Mouse (Mus musculus) layer of hippocampus, adult 9-11 months (tissue): ENCODE data around the gene Crocc.

Source experiments
- DNase-seq: peaks from one replicate; pipeline ENCODE4 v3.0.0; 2022

Crocc gene

DNA sequence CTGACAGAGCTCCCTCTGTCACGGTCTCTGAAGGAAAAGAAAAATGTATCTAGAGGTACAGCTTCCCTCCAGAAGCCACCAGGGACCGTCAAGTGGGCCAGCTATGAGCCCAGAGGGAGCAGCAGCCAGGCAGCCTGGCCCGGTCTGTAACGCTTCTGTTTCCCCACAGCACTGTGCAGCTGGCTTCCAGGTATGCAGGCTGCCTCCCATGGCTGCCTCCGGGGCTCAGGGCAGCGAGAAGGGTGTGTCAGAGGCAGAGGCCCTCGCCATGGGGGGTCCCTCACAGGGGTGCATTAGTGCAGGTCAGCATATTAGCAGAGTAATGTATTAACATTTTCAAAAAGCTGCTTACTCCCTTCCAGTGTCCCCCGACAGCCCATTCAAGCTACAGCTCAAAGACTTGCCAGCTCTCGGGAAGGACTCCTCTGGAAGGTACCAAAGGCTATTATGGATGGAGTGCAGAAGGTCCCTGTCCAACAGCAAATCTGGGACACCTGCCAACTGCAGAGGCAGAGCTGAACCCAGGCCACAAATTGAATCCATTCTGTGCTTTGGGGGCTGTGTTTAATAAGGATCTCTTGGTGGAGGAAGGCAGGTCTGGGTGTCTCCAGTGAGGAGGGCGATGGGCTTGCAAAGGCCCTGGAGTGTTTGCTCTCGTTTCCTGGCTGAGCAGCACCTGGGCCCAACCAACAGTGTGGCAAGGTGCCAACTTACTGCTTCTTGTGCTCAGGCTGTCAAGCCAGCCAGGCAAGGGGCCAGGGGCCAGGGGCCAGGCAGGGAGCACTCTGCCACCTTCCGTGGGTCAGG, 6.6 kb upstream of the Crocc start:
- no peak for DNase-seq

- DNase-seq = peak; percentile 87
These were observed 4.8 kb upstream of the Crocc start for GRCm38 (mm10) chr4:141065123-141065522.

DNA sequence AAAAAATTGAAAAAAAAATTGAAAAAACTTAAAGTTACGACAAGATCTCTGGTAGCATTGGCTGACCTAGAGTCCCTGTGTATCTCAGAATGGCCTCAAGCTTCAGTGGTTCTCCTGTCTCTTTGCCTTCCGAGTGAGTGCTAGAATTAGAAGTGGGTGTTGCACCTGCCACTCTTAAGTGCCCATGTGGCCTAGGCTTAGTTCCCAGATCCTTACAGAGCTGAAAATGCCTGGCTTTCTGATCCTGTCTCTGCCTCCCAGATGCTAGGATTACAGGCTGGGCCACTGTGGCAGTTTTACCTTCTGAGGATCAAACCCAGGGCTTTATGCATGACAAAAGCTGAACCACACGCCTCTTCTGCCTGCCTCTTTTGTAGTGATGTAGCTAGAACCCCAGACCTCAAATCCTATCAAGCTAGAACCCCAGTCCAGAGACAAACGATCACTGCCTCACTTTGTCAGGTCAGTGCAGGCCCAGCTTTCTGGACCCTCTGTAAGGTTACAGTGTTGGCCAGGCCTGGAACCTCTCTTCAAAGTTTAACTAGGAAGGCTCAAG, 3.8 kb upstream of the Crocc start:
- DNase-seq = no peak

DNA sequence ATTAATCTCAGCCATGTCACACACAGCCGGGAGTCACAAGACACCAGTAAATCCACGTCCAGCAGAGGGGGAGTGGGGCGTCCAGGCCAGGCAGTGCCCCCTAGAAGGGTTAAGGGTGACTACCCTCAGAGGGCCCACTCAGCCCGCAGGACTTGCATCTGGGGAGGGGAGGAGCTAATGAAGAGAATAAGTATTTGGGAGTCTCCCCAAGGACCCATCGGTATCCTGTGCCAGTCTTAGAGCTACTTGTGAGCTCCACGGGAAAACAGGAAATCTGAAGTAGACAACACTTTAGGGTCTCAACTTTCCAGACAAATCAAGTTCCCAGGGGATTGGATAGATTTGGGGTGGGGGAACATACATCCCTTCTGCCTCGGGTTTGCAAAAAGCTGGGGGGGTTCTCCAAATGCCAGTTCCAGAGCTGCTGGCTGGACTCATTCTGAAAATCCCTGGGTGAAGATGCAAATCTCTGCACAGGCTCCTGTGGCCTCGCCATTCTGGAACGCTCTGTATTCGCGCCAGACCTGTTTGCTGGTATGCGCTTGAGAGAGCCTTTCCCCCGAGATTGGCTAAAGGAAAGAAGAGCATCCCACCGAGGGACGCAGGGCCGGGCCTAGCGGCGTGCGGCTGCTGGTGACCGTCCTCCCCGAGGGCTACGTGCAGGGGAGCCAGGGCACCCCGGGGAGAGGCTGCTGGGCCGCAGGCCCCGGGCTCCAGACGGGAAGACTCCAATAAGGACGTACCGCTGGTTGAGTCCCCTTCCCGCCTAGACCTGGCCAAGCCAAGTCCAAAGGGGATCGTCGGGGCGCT, 529 bp downstream of the Crocc start:
- no peak for DNase-seq

- no peak for DNase-seq
These were observed 1.5 kb downstream of the Crocc start for GRCm38 (mm10) chr4:141058835-141059234.

GRCm38 (mm10) chr4:141056970-141057369, 3.4 kb downstream of the Crocc start:
- DNase-seq = no peak

DNA sequence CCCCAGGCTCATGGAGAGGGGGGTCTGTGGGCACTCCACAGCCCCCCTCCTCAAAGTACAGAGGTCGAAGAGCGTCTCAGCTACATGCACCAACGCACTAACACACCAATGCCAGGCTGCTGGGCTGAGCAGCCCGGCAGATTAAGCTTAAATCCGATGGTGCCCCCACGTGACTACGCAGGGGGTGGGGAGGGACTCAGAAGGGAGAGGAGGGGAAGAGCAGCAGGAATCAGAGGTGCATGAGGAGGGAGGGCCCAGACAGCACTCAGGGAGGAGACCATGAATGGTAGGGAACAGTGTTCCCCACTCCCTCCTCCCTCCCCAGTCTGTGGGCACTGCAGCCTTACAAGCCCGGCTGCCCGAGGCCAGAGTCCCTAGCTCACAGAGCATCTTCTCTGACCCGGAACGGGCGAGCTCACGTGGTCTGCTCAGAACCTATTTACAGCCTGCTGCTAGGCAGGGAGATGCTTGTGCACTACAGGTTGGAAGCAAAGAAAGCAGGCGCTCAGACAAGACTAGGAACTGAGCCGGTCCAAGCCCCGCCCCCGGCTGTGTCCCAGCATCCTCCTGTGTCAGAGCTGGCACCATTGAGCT, 6.7 kb downstream of the Crocc start:
- DNase-seq = peak; percentile 87

GRCm38 (mm10) chr4:141053138-141053537, 7.2 kb downstream of the Crocc start:
- no peak for DNase-seq

DNA sequence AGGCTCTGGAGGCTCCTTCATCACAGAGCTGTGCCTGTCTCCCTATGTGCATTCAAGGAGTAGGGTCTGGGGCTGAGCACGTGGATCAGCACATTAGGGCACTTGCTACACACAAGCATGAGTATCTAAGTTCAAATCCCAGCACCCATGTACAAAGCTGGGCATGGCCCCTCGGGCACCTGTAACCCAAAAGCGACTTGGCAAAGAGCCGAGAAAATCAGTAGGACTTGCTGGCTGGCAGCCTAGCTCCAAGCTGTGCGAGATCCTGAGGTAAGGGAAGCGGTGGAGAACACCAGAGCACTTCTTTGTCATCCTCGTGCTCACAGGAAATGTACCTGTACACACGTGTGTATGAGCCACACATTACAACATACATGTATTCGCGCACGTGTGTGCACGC, 7.9 kb downstream of the Crocc start:
- DNase-seq = no peak

DNA sequence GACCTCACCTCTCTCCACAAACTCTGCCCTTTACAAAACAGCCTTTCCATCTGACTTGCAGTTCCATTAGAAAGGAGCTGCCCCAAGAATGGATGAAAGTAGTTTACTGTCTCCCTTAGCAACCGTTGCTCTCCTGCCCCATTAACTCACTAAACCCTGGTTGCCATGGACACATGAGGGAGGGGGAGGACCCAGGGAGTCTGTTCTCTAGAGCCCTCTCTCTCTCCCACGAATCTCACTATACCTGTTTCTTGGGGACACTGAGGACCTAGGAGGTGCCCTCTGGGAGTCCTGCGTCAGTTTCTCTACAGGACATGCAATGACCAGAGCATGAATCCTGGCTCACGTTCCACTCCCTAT, 10.9 kb downstream of the Crocc start:
- DNase-seq = peak; percentile 67

- DNase-seq = no peak
These were observed 11.4 kb downstream of the Crocc start for GRCm38 (mm10) chr4:141048810-141049475.

DNA sequence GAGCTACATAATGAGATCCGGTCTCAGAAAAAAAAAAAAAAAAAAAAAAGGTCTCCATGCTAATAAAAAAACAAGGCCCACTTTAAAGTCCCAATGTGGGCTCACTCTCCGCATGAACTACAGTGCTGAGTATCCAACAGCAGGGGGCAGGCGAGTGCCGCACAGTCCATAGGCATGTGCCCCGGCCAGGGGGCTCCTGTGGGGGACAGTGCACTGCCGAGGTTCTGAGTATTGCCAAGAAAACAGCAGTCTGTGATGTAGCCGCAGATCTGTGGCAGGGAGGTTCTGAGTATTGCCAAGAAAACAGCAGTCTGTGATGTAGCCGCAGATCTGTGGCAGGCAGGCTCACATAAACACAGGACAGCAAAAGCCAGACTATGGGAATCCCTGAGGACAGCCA, 15.5 kb downstream of the Crocc start:
- no peak for DNase-seq

GRCm38 (mm10) chr4:141041117-141041516, 19.2 kb downstream of the Crocc start:
- DNase-seq = no peak

GRCm38 (mm10) chr4:141033606-141034549, 26.5 kb downstream of the Crocc start:
- no peak for DNase-seq

DNA sequence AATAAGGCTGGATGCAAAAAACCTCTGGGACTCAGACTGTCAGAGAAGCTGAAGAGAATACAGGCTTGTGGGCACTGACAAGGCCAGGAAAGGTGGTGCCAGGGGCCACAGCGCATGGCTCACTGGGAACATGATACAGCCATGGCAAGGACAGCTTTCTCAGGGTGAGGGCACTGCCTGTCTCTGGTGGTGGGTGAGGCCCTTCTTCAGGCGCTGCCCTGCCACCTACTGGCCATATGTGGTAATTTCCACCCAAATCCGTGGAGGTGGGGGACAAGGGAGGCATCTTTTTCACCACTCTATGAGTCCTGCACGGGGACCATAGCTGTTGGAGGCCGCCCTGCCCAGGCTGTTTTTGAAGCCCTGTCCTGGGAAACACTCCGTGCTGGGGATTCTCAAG, 28.6 kb downstream of the Crocc start:
- peak; percentile 65 for DNase-seq

GRCm38 (mm10) chr4:141030541-141031206, 29.7 kb downstream of the Crocc start:
- no peak for DNase-seq

DNA sequence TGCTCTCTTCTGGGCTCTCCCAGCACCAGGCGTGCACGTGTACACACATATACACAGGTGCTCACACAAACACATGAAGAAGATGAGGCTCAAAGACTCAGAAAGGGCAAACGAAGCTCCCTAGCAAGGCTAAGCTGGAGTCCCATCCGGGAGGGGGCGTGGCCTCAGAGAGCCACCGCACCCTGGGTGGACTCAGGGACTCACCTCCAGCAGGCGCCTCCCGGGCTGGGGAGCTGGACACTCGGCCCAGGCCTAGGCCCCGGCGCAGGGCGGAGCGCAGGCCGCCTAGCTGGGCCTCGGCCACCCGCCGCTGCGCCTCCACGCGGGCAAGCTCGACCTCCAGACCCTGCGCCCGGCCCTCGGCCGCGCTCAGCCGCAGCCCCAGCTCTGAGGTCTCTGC, 35.4 kb downstream of the Crocc start:
- DNase-seq = no peak

DNA sequence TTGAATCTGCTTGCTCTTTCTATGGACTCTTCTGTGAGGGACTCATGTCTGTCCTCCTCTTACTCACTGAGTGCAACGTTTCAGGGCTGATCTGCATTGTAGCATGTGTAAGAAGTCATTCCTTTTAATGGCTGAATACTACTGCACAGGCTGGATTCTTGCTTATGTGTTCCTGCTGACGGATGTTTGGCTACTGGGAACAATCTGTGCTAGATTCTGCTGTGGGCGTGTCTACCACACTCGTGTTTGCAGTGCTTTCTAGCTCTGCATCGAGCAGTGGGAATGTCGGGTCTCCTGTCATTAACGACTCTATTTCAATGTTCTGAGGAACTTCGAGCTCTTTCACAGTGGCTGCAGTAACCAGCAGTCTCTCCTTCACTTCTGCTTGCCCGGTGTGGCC, 36.3 kb downstream of the Crocc start:
- peak; percentile 50 for DNase-seq

GRCm38 (mm10) chr4:141021614-141021929, 38.8 kb downstream of the Crocc start:
- no peak for DNase-seq

GRCm38 (mm10) chr4:141020811-141021613, 39.3 kb downstream of the Crocc start:
- no peak for DNase-seq

DNA sequence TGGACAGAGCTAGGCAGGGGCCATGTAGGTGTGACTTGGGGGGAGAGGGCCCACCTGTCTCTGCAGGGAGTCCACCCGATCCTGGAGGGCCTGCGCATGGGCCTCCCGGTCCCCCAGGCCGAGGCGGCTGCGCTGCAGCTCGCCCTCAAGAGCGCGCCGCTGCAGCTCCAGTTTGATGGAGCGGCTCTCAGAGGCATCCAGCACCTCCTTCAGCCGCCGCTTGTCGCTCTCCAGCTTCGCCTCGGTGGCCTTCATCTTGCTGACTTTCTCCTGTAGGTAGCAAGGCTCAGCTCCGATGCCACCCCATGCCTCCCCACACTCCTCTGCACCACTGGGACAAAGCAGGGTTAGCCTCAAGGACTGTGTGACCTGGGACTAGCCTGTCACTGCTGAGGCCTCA, 40.1 kb downstream of the Crocc start:
- DNase-seq = no peak
